ENCODE assay signal across 9 mouse cellular contexts in the genomic region with DNA sequence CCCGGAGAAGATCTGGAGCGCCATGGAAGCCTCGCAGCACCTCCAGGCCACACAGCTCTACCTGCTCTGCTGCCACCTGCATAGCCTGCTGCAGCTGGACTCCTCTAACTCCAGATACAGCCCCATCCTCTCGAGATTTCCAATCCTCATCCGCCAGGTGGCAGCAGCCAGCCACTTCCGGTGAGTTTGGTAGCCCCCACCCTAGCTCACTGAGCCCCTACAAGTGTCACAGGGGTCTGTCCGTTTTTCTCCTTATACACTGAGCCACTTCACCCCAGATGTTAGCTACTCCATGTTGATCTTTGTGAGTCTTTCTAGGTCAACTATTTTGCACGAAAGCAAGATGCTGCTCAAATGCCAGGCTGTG. TPM values are rescaled to one million over a fixed set of nuclear protein-coding genes. Genes with fewer than 3 reads are reported as not detected.
DNase-seq lines count a peak whose midpoint lies in the region; ATAC-seq and TF ChIP-seq lines count a peak whose summit lies in the region.
"Had no signal": no experiment of that assay in that cellular context is flagged by ENCODE, and none has a peak within 500 bp of the region (broad histone marks: within the 10 kb centered on the region; RNA-seq: fewer than 3 reads in every experiment).

No protein-coding gene starts in this region.

- peaks cover 56% of the 10 kb centered on the region for H3K4me1 ChIP-seq in E14TG2a.4 (replicated peaks; ENCODE audit: low read depth, low read length)
- peaks cover 65% of the 10 kb centered on the region for H3K4me1 ChIP-seq in embryonic facial prominence, embryonic 10.5 days
- peaks cover 41% of the 10 kb centered on the region for H3K4me1 ChIP-seq in kidney, embryonic 16.5 days (ENCODE audit: insufficient read depth, low read length)

- no peak overlapping the region for H3K4me2 ChIP-seq in kidney, embryonic 16.5 days (replicated peaks; ENCODE audit: low read depth, low read length)

- peak; percentile 55 for DNase-seq in adrenal gland, postnatal 14 days
- no peak for DNase-seq in adrenal gland, adult 2 months
- peak; percentile 66 for DNase-seq in embryonic facial prominence, embryonic 10.5 days (ENCODE audit: low spot score)
- DNase-seq in thymus, postnatal 0 days (ENCODE audit: low spot score): peak; percentile 56

- WGBS in embryonic facial prominence, embryonic 10.5 days: 53% methylated on average over 8 of the region's 8 CpGs
- 39% methylated on average over 8 of the region's 8 CpGs for WGBS in kidney, embryonic 16.5 days

- ATAC-seq in kidney, embryonic 16.5 days (ENCODE audit: low FRiP score, low TSS enrichment): peak; percentile 8; the same call in 1 of the 2 replicates
- ATAC-seq in megakaryocyte progenitor cell, adult 5-6 weeks (replicated peaks; ENCODE audit: poor library complexity): peak; percentile 30
- no peak for ATAC-seq in activated CD4-positive, CD25-positive, alpha-beta regulatory T cell, adult 4 months

- H3K9ac ChIP-seq in kidney, embryonic 16.5 days (replicated peaks; ENCODE audit: low read length): no peak overlapping the region

- H3K4me3 ChIP-seq in E14TG2a.4 (replicated peaks; ENCODE audit: low read length): peak overlapping the region; percentile 96
- 0 out of 2 replicates have a peak overlapping the region, but pooled peaks have one; percentile 23 for H3K4me3 ChIP-seq in embryonic facial prominence, embryonic 10.5 days
- no peak overlapping the region for H3K4me3 ChIP-seq in kidney, embryonic 16.5 days (ENCODE audit: low read length)

- no peaks in the 10 kb centered on the region for H3K27me3 ChIP-seq in E14TG2a.4 (ENCODE audit: insufficient read depth, low read length)
- H3K27me3 ChIP-seq in embryonic facial prominence, embryonic 10.5 days (replicated peaks; ENCODE audit: low read depth, poor library complexity, severe bottlenecking): 0 out of 2 replicates have a peak, but pooled peaks cover 5% of the 10 kb centered on the region
- H3K27me3 ChIP-seq in kidney, embryonic 16.5 days (ENCODE audit: insufficient read depth, low read length): no peaks in the 10 kb centered on the region

- peak overlapping the region; percentile 19; the same call in 1 of the 2 replicates for H3K27ac ChIP-seq in embryonic facial prominence, embryonic 10.5 days (replicated peaks)
- peak overlapping the region; percentile 29; the same call in 1 of the 2 replicates for H3K27ac ChIP-seq in kidney, embryonic 16.5 days (ENCODE audit: low read length)

- TF ChIP-seq CTCF in E14TG2a.4 (conservative IDR thresholded peaks at IDR 0.05; ENCODE audit: low read length): peak; percentile 54

- H3K36me3 ChIP-seq in E14TG2a.4 (ENCODE audit: insufficient read depth, low read length): peaks cover 50% of the 10 kb centered on the region
- peaks cover 54% of the 10 kb centered on the region for H3K36me3 ChIP-seq in embryonic facial prominence, embryonic 10.5 days (replicated peaks)
- H3K36me3 ChIP-seq in kidney, embryonic 16.5 days (ENCODE audit: insufficient read depth, low read length): peaks cover 51% of the 10 kb centered on the region

- H3K9me3 ChIP-seq in E14TG2a.4 (ENCODE audit: low read length): no peaks in the 10 kb centered on the region
- no peaks in the 10 kb centered on the region for H3K9me3 ChIP-seq in embryonic facial prominence, embryonic 10.5 days
- no peaks in the 10 kb centered on the region for H3K9me3 ChIP-seq in kidney, embryonic 16.5 days (ENCODE audit: low read length)

RNA-seq across cellular contexts. Expression of gene Slc39a11, which starts 2.0 kb away (rescaled TPM):
- total RNA-seq in adrenal gland, postnatal 14 days (2021): 13.7 and 17.5 TPM in 2 replicates
- total RNA-seq in adrenal gland, adult 2 months (2021): 10 to 100 TPM; 22.9 to 34.4 TPM
- polyA plus RNA-seq in adrenal gland, adult 2 months (2012; rRNA removed): 31.5 and 32.1 TPM in 2 replicates
- polyA plus RNA-seq in embryonic facial prominence, embryonic 10.5 days (2016; fragmentation: Nextera tagmentation; extraction: Ambion mirVana): 17.0 and 17.2 TPM in 2 replicates
- polyA plus RNA-seq in kidney, embryonic 16.5 days (2015; fragmentation: Nextera tagmentation; extraction: Ambion mirVana): 23.5 and 25.4 TPM in 2 replicates
- 25.6 and 30.9 TPM in 2 replicates for total RNA-seq in megakaryocyte progenitor cell, adult 5-6 weeks (2015)
- total RNA-seq in megakaryocyte progenitor cell, adult 5-6 weeks (2017): 30.9 and 32.6 TPM in 2 replicates
- polyA plus RNA-seq in thymus, postnatal 0 days (2015; fragmentation: Nextera tagmentation; extraction: Ambion mirVana): 19.4 and 19.9 TPM in 2 replicates
- polyA plus RNA-seq in activated CD4-positive, CD25-positive, alpha-beta regulatory T cell, adult 4 months (2017; shearing (Covaris generic)): 10 to 100 TPM; 12.5 to 17.1 TPM

RNA-seq across cellular contexts. Expression of gene Cog1, which starts 2.9 kb away (rescaled TPM):
- 30.8 and 31.9 TPM in 2 replicates for total RNA-seq in adrenal gland, postnatal 14 days (2021)
- 10 to 100 TPM; 37.8 to 48.0 TPM for total RNA-seq in adrenal gland, adult 2 months (2021)
- polyA plus RNA-seq in adrenal gland, adult 2 months (2012; rRNA removed): 57.8 and 60.2 TPM in 2 replicates
- 27.4 and 28.1 TPM in 2 replicates for polyA plus RNA-seq in embryonic facial prominence, embryonic 10.5 days (2016; fragmentation: Nextera tagmentation; extraction: Ambion mirVana)
- 25.1 and 28.2 TPM in 2 replicates for polyA plus RNA-seq in kidney, embryonic 16.5 days (2015; fragmentation: Nextera tagmentation; extraction: Ambion mirVana)
- 26.0 and 29.0 TPM in 2 replicates for total RNA-seq in megakaryocyte progenitor cell, adult 5-6 weeks (2015)
- total RNA-seq in megakaryocyte progenitor cell, adult 5-6 weeks (2017): 13.7 and 13.9 TPM in 2 replicates
- polyA plus RNA-seq in thymus, postnatal 0 days (2015; fragmentation: Nextera tagmentation; extraction: Ambion mirVana): 21.6 and 22.1 TPM in 2 replicates
- polyA plus RNA-seq in activated CD4-positive, CD25-positive, alpha-beta regulatory T cell, adult 4 months (2017; shearing (Covaris generic)): 10 to 100 TPM; 17.6 to 17.9 TPM

RNA-seq across cellular contexts. Expression of gene Fam104a, which starts 32.1 kb away (rescaled TPM):
- total RNA-seq in adrenal gland, postnatal 14 days (2021): 25.7 and 28.5 TPM in 2 replicates
- total RNA-seq in adrenal gland, adult 2 months (2021): 10 to 100 TPM; 34.4 to 35.9 TPM
- polyA plus RNA-seq in adrenal gland, adult 2 months (2012; rRNA removed): 52.0 and 52.3 TPM in 2 replicates
- polyA plus RNA-seq in embryonic facial prominence, embryonic 10.5 days (2016; fragmentation: Nextera tagmentation; extraction: Ambion mirVana): 53.4 and 57.6 TPM in 2 replicates
- 43.8 and 45.7 TPM in 2 replicates for polyA plus RNA-seq in kidney, embryonic 16.5 days (2015; fragmentation: Nextera tagmentation; extraction: Ambion mirVana)
- total RNA-seq in megakaryocyte progenitor cell, adult 5-6 weeks (2015): 12.3 and 13.7 TPM in 2 replicates
- total RNA-seq in megakaryocyte progenitor cell, adult 5-6 weeks (2017): 16.0 and 20.0 TPM in 2 replicates
- 53.3 and 54.7 TPM in 2 replicates for polyA plus RNA-seq in thymus, postnatal 0 days (2015; fragmentation: Nextera tagmentation; extraction: Ambion mirVana)
- 10 to 100 TPM; 16.4 to 18.6 TPM for polyA plus RNA-seq in activated CD4-positive, CD25-positive, alpha-beta regulatory T cell, adult 4 months (2017; shearing (Covaris generic))

RNA-seq across cellular contexts. Expression of gene D11Wsu47e, which starts 32.3 kb away (rescaled TPM):
- 15.9 and 18.2 TPM in 2 replicates for total RNA-seq in adrenal gland, postnatal 14 days (2021)
- 10 to 100 TPM; 13.4 to 17.8 TPM for total RNA-seq in adrenal gland, adult 2 months (2021)
- 3.2 and 4.0 TPM in 2 replicates for polyA plus RNA-seq in adrenal gland, adult 2 months (2012; rRNA removed)
- 26.4 and 28.0 TPM in 2 replicates for polyA plus RNA-seq in embryonic facial prominence, embryonic 10.5 days (2016; fragmentation: Nextera tagmentation; extraction: Ambion mirVana)
- polyA plus RNA-seq in kidney, embryonic 16.5 days (2015; fragmentation: Nextera tagmentation; extraction: Ambion mirVana): 23.7 and 27.6 TPM in 2 replicates
- 8.8 and 10.9 TPM in 2 replicates for total RNA-seq in megakaryocyte progenitor cell, adult 5-6 weeks (2015)
- total RNA-seq in megakaryocyte progenitor cell, adult 5-6 weeks (2017): 16.9 and 17.3 TPM in 2 replicates
- 15.7 and 17.0 TPM in 2 replicates for polyA plus RNA-seq in thymus, postnatal 0 days (2015; fragmentation: Nextera tagmentation; extraction: Ambion mirVana)
- polyA plus RNA-seq in activated CD4-positive, CD25-positive, alpha-beta regulatory T cell, adult 4 months (2017; shearing (Covaris generic)): 1 to 10 TPM; 6.8 to 8.6 TPM

RNA-seq across cellular contexts. Expression of gene Sstr2, which starts 32.7 kb away (rescaled TPM):
- total RNA-seq in adrenal gland, postnatal 14 days (2021): 2.4 and 2.6 TPM in 2 replicates
- total RNA-seq in adrenal gland, adult 2 months (2021): 1 to 10 TPM; 3.2 to 4.7 TPM
- 2.4 and 2.5 TPM in 2 replicates for polyA plus RNA-seq in adrenal gland, adult 2 months (2012; rRNA removed)
- polyA plus RNA-seq in embryonic facial prominence, embryonic 10.5 days (2016; fragmentation: Nextera tagmentation; extraction: Ambion mirVana): 2.1 and 4.2 TPM in 2 replicates
- 0.36 and 0.47 TPM in 2 replicates for polyA plus RNA-seq in kidney, embryonic 16.5 days (2015; fragmentation: Nextera tagmentation; extraction: Ambion mirVana)
- 0.35 and 0.46 TPM in 2 replicates for total RNA-seq in megakaryocyte progenitor cell, adult 5-6 weeks (2015)
- 1.6 TPM in 1 of 2 replicates, not detected in the other for total RNA-seq in megakaryocyte progenitor cell, adult 5-6 weeks (2017)
- polyA plus RNA-seq in thymus, postnatal 0 days (2015; fragmentation: Nextera tagmentation; extraction: Ambion mirVana): 3.4 and 4.0 TPM in 2 replicates
- not detected for polyA plus RNA-seq in activated CD4-positive, CD25-positive, alpha-beta regulatory T cell, adult 4 months (2017; shearing (Covaris generic))
- total RNA-seq: neutrophil, adult 5-6 weeks had no signal
